Mouse (Mus musculus) frontal cortex, postnatal 36 days (tissue): ENCODE data around the gene Pex10.

Experiments used
- DNase-seq, 2 experiments: peaks; one replicate each; pipeline ENCODE4 v3.0.0; 2022; ENCODE audit warnings: low spot score in 2 of 2

Pex10 gene

GRCm38 (mm10) chr4:155066834-155067522 lies at the start of gene Pex10:
Gene Pex10, plus strand, starts transcription at chr4:155067016.
- DNase-seq = peak; percentile 95 to 96

GRCm38 (mm10) chr4:155017253-155017878 lies 49.5 kb upstream of the Pex10 start:
- no peak for DNase-seq

GRCm38 (mm10) chr4:155018066-155018465 lies 48.8 kb upstream of the Pex10 start:
- DNase-seq = no peak

GRCm38 (mm10) chr4:155018601-155019335 lies 48.0 kb upstream of the Pex10 start:
- DNase-seq = no peak

GRCm38 (mm10) chr4:155019336-155019847 lies 47.4 kb upstream of the Pex10 start:
- no peak for DNase-seq

GRCm38 (mm10) chr4:155020141-155020540 lies 46.7 kb upstream of the Pex10 start:
- no peak for DNase-seq

- no peak for DNase-seq
Observed at GRCm38 (mm10) chr4:155020813-155021212, 46.0 kb upstream of the Pex10 start.

GRCm38 (mm10) chr4:155022228-155022855 lies 44.5 kb upstream of the Pex10 start:
- no peak for DNase-seq

- DNase-seq = no peak
Observed at GRCm38 (mm10) chr4:155024170-155025010, 42.4 kb upstream of the Pex10 start.

- DNase-seq = no peak
Observed at GRCm38 (mm10) chr4:155033115-155033514, 33.7 kb upstream of the Pex10 start.

GRCm38 (mm10) chr4:155034202-155034601 lies 32.6 kb upstream of the Pex10 start:
- DNase-seq = no peak

- no peak for DNase-seq
Observed at GRCm38 (mm10) chr4:155034787-155035186, 32.0 kb upstream of the Pex10 start.

GRCm38 (mm10) chr4:155040197-155040596 lies 26.6 kb upstream of the Pex10 start:
- DNase-seq = peak; percentile 64 to 67

- DNase-seq = peak in 1 of 2 experiments; percentile 34
Observed at GRCm38 (mm10) chr4:155040696-155041095, 26.1 kb upstream of the Pex10 start.

- DNase-seq = peak in 1 of 2 experiments; percentile 63
Observed at GRCm38 (mm10) chr4:155042606-155043288, 24.1 kb upstream of the Pex10 start.

GRCm38 (mm10) chr4:155043289-155043625 lies 23.6 kb upstream of the Pex10 start:
- no peak for DNase-seq

GRCm38 (mm10) chr4:155046636-155047035 lies 20.2 kb upstream of the Pex10 start:
- DNase-seq = no peak

- DNase-seq = no peak
Observed at GRCm38 (mm10) chr4:155050116-155050515, 16.7 kb upstream of the Pex10 start.

- DNase-seq = no peak
Observed at GRCm38 (mm10) chr4:155056724-155057123, 10.1 kb upstream of the Pex10 start, which contains the start of gene Plch2. Gene Plch2, minus strand, starts transcription at chr4:155056784.

GRCm38 (mm10) chr4:155058325-155058724 lies 8.5 kb upstream of the Pex10 start:
- DNase-seq = no peak

- DNase-seq = no peak
Observed at GRCm38 (mm10) chr4:155063895-155064294, 2.9 kb upstream of the Pex10 start.
